Mouse (Mus musculus) kidney, postnatal 14 days (tissue): ENCODE data around the gene Pdlim7.

ENCODE experiments used
- DNase-seq: peaks from one replicate; pipeline ENCODE4 v3.0.0; 2022; ENCODE audit warnings: mixed read lengths

Pdlim7 gene

DNA sequence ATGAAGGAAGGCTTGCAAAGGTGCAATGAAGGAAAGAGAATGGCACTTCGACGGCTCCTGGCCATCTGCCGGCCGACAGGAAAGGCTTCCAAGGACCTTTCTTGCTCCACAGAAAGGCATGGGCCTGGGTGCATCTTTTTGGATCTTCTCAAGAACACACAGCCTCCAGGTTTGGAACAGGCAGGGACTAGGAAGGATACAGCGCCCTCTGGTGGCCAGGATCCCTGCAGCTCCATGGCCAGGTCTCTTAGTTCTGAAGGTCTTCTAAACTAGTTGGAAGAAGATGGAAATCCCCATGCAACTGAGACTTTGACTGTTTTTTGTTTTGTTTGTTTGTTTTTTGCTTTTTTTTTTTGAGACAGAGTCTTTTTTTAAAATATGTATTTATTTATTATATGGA lies 3.5 kb upstream of the Pdlim7 start:
- DNase-seq, result peak; percentile 88

DNA sequence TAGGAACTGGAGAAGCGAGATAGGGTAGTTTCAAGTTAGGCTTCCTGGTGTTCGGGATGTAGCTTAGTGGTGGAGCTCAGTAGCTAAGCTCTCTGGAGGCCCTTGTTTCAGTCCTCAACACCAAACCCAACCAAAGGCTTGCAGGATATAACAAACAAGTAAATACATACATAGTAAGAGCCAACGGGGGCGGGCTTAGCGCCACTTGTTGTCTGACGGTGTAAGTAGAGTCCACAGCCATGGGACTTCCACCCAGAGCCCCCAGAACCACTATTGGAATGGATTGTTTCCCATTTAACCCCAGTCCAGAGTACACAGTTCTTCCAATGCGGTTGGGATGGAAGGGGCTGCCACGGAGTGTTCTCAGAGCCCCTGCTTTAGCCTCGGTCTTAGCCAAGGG lies 352 bp upstream of the Pdlim7 start:
- DNase-seq, result no peak

DNA sequence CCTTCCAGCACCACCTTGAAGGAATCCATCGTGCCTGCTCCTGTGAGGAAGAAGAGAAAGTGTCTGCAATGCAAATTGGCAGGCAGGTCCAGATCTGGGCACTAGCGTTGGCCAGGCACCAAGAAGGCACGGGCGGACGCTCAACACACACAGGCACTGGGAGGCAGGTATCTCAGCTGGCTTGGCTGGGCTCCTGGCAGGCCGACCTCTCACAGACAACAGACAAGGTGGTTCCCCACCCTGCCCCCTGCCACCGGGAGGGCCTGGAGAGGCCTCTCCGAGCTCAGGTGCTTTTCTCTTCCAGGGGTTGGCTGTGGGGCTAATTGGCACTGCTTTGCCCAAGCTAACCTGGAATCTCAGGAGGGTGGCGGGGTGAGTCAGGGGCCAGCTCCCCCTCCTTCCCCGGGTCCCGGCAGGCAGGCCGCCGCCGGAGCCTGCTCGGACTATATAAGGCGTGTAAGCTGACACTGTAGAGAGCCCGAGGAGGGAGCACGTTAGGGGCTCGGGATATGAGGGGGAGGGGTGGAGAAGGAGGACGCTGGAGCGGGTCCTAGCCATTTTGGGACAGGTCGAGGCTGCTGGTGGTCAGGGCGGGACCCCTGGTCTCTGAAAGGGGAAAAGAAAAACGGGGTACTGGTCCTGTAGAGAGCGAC lies 971 bp downstream of the Pdlim7 start:
- peak; percentile 75 for DNase-seq

DNA sequence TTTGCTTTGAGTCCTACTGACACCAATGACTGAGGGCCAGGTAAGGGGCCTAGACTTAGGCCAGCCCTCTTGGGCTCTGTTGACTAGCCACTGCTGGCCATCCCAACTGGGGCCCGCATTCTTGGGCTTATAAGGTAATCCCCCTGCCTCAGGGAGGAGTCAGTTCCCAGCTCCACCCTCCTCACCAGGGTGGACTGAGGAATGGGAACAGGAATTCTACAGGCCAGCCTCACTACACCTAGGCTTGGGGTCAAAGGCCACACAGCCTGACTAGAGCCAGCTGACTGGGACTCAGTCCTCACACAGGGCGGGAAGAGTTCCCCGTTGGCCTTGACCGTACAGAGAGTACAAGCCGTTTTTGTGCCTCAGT lies 2.0 kb downstream of the Pdlim7 start:
- peak; percentile 33 for DNase-seq

DNA sequence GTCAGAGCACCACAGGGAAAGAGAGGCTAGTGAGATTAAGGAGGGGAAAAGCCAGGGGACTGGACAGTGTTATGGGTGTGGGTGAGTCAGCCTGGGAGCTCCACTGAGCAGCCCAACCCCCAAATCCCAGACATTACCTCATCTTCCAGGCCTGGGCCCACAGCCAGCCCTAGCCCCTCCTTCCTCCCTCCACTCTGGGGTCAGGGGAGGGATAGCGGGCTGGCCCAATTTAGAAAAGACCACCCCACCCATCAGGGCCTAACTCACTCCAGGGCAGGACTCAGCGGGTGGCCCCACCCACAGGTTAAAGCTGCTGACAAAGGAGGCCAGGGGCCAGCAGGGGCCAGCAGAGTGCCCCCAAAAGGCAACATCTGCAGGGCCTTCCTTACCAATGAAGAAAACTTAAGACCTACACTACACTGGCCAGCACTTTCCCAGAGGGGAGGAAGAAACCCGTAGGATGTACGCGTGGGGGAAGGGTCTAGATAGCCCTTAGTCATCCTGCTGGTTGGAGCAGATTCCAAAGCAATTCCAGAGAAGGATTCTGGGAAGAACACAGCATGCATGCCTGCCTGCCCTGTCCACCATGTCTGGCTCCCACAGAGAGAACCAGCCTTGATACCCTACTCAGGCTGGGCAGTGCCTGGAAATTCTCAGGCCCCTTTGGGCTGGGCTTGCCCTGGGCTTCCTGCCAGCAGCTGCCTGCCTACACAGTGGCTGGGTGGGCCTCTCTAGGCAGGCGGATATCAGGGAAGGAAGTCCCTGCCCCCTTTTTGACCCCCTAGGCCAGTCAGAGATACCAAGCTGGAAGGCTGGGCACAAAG lies 2.6 kb downstream of the Pdlim7 start:
- peak; percentile 86 for DNase-seq

DNA sequence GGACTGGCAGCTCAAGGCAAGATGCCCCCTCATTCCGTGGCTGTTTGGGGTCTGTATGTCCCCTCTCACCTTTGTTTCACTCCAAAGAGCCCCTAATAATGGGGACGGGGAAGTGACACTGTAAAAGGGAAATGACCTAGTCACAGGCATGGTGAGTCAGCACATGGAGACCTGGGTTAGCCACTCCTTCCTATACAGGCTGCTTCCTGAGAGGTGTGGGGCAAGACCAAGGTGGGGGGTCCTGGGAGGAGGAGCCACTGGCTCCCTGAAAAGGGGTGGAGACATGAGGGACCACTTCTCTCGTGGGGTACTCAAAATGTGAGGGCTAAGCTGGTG lies 3.2 kb downstream of the Pdlim7 start:
- DNase-seq, result no peak

DNA sequence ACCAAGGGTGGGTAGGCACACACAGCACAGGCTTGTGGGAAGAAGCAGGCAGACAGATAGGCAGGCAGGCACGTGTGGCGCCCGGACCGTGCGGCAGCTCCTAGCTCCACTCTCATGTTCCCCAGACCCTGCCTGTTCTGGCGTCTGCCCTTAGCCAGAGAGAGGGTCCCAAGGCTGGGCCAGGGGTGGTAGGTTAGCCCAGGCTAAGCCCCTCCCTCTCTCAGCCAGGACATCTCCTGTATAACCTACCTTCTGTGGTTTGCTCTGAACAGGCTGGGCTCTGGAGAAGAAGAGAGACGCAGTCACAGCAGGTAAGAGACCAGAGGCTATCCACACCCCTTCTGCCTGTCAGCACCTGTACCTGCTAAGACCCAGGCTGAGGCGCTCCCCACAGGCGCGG lies 4.9 kb downstream of the Pdlim7 start:
- DNase-seq, result no peak

DNA sequence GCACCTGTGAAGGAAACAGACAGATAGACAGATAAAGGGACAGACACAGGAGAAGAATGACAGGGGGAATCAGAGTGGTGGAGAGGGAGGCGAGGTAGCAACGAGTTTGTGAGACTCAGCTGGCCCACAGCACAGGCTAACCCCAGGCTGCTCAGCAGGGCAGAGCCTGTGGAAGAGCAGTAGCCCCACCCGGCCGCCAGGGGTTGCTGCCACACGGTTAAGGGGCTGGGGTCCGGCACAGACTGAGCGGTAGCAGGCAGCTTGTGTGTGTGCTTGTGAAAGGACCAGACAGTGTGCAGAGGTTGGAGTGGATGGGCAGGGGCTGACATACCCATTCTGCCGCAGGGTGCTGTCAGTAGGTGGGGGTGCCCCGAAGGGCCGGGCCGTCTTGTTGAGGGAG lies 5.6 kb downstream of the Pdlim7 start:
- no peak for DNase-seq

DNA sequence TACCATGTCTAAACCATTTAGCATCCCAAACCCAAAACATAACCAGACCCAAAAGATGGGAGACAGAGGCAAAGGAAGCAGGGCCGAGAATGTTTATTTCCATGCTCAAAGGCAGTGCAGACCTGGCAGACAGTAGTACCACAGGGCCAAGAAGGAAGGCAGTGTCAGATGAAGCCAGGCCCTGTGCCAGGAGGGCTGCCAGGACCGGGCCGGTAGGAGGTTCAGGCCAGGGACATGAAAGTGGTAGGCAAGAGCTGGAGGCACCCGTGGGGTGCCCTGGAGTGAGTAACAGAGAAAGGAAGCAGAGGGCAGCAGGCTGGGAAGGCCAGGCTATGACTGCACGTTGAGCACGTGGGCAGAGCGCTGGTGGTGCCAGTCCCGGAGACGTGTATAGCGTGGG lies 6.8 kb downstream of the Pdlim7 start:
- no peak for DNase-seq

DNA sequence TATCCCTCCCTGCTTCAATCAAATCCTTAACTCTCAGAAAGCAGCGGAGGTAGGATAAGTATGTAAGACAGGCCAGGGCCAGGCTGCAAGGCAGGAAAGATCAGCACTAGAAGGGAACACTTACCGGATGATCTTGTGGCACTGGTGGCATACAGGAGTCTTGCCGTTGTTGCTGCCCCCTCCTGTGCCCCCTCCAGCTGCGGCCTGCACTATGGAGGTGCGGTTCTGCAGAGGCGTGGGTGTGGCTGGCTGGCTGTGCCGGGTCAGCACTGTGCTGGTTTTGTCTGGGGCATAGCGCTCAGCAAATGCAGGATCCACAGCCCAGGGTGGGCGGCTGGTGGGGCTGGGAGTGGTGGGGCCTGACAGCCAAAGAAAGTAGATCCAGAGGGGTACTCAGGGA lies 7.7 kb downstream of the Pdlim7 start:
- DNase-seq, result no peak

DNA sequence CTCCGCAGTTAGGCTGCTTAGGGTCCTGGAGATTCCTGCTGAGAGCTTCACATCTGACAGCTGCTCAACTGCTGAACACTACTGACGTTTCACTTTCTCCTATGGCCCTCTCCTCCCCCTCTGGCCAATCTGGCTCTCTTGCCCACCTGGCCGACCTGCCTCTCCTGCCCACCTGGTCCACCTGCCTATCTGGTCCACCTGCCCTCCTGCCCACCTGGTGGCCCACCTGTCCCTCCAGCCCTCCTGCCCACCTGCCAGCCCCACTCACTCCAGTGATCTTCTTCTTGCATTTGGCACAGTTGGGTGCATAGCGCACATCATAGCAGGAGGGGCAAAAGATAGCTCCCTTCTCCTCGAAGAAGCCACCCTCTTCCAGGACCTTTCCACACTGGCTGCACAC lies 9.1 kb downstream of the Pdlim7 start:
- no peak for DNase-seq

DNA sequence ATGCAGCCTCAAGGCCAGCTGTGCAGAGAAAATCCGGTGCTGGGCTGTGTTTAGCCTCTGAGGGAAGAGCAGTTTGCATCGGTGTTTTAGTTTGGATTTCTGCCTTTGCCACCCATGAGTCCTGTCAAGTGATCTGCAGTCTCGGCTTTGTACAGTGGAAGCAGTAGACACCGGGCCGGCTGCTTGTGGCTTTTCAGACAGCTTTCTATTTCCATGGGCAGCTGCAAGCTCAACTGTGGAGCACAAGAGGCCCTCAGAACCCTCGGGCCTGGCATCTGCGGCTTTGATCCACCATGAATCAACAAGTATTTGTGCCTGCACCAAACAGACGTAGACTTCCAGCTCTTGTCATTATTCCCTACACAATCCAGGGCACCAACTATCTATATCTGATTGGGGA lies 11.1 kb downstream of the Pdlim7 start:
- no peak for DNase-seq

DNA sequence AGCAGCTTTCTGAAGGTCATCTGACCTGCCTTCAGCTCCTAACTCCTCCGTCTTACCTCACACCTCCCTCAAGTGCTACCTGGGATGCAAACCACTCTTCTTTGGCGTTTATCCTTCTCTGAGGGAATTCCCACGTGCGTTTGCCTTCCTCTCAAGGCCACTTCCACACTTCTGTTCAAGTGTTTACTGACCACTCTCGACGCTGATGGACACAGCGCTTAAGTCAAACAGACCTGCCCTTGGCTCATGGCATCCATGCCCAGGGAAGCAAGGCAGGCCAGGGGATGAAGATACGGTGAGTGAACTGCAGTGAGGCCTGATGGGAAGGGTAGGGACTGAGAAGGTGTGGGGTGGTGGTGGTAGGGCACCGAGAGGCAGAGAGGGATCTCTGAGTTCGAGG lies 12.9 kb downstream of the Pdlim7 start:
- no peak for DNase-seq

DNA sequence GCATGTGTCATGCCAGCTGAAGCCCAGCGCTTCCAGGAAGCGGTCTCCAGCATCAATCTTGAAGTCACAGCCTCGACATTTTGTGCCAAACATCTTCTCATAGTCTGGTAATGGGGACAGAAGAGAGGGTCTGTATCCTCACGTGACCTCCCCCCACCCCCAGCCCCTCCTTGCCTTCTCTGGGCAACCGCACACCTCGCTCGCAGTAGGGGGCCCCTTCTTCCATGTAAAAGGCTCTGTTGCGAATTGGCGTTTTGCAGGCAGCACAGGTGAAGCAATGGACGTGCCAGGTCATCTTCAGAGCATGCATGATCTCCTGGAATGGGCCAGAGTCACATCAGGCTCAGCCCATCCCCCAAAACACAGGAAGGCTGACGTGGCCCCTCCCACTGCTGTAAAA lies 14.6 kb downstream of the Pdlim7 start:
- DNase-seq, result no peak

DNA sequence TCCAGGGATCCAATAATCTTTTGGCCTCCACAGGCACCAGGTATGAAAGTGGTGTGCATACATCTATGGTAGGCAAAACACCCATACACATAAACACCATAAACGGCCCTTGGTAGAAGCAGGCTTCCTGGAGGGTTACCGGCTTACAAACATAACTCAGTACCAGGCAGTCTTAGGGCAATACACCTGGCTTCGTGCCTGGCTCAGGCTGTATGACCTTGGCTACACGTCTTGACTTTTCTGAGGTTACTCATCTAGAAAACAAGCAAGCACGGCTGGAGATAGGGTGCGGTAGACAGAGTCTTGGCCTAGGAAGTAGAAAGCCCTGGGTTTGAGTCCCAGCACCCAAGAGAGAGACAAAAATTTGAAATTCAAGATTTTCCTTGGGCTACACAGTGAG lies 16.8 kb downstream of the Pdlim7 start:
- peak; percentile 43 for DNase-seq

DNA sequence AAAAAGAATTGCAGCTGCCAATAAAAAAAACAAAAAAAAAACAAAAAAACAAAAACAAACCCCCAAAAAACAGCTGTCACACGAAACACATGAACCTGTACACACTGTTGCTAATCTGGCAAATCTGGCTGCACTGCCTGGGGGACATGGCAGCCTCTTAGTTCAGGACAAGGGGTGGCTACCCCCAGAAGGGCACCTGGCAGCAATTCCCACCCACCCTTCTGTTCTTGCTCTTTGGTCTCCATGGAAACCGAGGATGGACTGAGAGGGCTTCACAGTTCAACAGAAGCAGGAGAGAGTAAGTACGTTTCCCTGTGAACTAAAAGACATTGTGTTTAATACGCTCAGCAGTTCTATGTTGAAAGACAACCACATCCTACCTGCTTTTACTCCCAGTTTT lies 17.8 kb downstream of the Pdlim7 start:
- no peak for DNase-seq

DNA sequence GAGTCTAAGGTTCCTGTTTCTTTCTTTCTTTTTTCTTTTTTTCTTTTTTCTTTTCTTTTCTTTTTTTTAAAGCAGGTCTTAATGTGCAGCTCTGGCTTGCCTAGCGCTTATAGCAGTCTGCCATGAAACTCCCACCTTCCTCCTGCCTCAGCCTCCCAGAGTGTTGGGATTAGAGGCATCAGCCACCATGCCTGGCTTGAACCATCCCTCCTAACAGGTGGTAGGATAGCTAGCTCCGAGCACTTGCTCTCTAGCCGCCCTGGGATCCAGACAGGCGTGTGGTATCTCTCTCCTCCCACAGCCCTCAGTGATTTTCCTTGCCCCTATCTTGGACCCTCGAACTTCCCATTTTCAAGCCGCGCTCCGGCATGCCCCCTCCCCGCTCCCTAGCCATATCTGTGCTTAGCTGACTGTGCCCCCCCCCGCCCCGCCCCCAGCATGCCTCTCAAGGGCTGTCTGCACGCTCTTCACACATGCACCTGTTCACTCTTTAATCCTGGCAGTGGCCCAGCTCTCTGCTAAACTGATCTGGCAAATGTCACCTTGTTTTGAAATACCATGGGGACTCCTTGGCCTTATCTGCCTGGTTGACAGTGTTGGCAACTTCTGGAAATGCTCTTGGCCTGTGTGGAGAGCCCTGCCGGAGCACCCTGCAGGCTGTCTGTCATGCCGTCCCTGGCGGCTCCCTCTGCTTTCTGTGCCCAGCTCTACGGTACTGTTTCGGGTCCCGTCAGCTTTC lies 18.4 kb downstream of the Pdlim7 start:
- no peak for DNase-seq

DNA sequence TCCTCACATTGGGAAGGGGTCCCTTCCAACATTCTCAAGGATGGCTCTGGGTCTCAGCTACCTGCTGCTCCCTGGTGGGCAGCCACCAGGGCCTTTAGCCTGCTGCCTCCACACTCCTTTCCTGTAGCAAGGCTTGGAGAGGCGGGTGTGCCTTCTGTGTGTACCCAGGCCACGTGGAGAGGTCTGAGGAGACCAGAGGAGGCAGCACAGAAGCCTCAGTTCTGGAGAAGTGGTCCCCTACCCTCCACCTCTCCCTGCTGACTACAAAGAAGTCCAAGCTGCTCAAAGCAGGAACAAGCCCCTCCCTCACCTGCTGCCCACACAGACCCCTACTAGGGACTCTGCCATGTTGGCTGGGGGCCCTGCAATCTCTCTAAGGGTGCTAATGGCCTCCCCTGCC lies 19.2 kb downstream of the Pdlim7 start:
- DNase-seq, result no peak

DNA sequence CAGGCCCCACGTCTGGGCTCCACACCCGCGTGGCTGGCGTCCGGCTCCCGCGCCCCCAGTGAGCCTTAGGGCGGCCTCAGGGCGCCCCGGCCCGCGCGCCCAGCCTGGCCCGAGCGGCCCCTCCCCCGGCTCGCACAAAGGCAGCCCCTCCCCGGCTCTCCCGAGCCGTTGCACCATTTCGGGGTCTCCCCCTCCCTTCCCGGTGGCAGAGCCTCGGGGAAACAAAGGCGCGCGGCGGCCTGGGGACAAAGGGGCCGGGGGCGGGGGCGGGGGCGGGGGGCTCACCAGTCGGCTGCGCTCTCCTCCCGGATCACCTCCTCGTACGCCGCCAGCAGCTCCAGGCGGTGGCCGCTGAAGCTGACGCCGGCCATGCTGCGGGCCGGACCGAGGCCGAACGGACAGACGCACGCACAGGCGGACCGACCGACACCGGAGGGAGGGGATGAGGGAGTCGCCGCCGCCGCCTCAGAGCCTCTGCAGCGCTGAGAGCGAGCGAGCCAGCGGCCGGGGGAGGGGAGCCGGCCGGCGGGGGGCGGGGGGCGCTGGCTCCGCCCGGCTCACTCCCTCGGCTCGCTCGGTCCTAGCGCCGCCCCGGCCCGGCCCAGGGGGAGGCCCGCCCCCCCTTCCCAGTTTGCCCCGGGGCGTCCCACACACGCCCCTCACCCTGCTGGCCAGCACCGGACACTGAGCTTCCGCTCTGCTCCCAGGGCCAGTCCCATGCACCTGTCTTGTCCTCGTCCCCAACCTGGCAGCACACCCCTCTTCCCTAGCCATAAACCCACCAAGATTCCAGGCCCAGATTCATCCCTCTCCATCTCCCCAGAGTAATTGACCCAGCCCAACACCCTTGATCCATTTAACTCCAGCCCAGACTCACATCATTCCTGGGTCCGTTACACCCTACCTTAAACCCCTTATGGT lies 25.6 kb downstream of the Pdlim7 start, which contains the start of gene Dbn1:
Dbn1 (minus strand) TSS at position 534 of the 921 bp plus-strand sequence.
- DNase-seq, result peak; percentile 78

DNA sequence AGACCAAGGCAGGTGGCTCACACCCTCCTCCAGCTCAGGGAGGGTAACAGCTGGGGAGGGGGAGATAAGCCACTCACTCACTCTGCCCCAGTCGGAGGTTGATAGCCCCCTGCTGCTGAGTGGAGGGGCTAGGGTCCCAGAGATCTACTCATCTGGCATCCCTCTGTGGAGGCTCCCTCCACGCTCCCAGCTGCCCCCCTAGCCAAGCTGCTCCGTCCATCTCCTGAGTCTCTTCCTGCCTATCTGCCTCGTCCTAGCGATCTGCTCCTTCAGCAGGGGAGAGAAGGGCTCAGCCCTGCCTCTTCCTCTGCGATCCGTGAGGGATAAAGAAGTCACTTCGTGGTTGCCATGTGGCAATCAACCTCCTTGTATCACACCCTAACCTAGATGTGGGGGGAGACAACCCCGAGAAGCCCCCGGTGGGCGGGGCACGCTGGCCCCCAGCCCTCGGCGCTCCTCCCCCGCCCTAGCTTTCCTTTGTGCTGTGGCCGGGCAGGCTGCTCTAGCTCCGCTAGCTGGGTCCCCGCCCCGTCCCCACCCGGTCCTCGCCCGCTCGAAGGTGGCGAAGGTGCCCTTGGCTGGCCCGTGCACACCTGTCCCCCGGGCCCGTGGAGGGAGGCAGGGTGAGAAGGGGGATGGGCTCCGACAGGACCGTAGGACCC lies 26.4 kb downstream of the Pdlim7 start:
- peak; percentile 62 for DNase-seq

DNA sequence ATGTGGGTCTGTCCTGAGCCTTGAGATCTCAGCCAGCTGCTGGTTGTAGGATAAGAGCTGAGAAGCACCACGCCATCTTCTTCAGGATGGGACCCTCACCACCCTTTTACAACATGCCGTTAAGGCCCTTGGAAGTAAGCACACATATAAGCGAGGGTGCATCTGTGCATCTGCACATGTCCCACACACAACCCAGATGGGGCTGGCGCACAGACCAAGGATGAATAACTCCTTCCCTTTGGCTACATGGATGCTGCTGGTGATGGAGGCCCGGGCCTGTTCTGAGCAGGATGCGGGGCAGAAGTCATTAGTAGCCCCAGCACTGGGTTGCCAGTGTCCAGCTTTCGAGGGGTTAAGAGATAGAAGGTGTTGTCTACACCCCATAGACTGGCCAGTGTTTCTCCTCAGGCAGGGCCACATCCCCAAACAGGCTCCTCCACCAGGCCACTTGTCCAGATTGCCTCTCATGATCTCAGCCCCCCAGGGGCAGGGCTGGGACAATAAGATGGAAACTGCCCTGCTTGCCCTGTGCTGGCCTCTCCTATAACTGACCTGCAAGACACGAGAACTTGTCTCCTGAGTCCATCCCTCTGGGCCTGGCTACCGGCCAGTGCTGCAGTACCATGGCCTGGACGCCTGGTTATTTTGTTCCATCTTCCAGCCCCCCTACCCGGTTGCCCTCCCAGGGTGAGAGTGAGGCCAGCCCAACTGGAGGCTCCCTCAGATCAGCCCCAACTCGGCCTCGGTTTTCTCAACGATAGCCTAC lies 27.3 kb downstream of the Pdlim7 start:
- DNase-seq, result no peak
